Mouse (Mus musculus): ENCODE data around the gene Zfp217.

Gene Zfp217

GRCm38 (mm10) chr2:170094220-170094619 lies 53.7 kb downstream of the Zfp217 start:
- no peak for DNase-seq

GRCm38 (mm10) chr2:170091563-170092443 lies 56.1 kb downstream of the Zfp217 start:
- no peak for DNase-seq

- no peak for DNase-seq
Measured at GRCm38 (mm10) chr2:170078442-170079017, 69.4 kb downstream of the Zfp217 start.

GRCm38 (mm10) chr2:170078041-170078440 lies 69.9 kb downstream of the Zfp217 start:
- no peak for DNase-seq

- no peak for DNase-seq
Measured at GRCm38 (mm10) chr2:170076941-170077490, 70.9 kb downstream of the Zfp217 start.

- DNase-seq = peak; percentile 21
Measured at GRCm38 (mm10) chr2:170070641-170071241, 77.2 kb downstream of the Zfp217 start.

GRCm38 (mm10) chr2:170069976-170070375 lies 77.9 kb downstream of the Zfp217 start:
- DNase-seq = no peak

- no peak for DNase-seq
Measured at GRCm38 (mm10) chr2:170062378-170062777, 85.5 kb downstream of the Zfp217 start.

GRCm38 (mm10) chr2:170060066-170060465 lies 87.8 kb downstream of the Zfp217 start:
- DNase-seq = peak; percentile 54

GRCm38 (mm10) chr2:170058774-170059173 lies 89.1 kb downstream of the Zfp217 start:
- DNase-seq = no peak
